Mouse (Mus musculus): ENCODE measurements around the gene Fhod1. TPM values are rescaled to one million over a fixed set of nuclear protein-coding genes. Genes with fewer than 3 reads are reported as not detected.

Fhod1 gene
- polyA plus RNA-seq, 1 experiment from 2014 or later = 6.0 TPM

DNA sequence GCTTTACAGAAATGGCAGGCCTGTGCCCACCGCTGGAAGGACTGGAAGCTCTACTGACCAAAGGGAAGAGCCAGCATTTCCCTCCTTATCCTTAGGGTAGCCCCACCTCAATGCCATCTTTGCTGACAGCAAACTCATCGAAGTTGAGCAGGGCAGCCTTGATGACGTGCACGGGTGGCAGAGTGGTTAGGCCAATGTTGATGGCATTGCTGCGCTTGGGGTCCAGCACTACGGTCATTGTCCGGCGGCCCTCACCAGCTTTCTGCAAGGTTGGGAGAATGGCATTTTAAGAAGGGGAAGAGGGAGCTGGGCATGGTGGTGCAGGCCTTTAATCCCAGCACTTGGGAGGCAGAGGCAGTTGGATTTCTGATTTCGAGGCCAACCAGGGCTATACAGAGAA lies 15.8 kb downstream of the Fhod1 start:
- peaks cover 7% of the 10 kb centered on the region for H3K4me1 ChIP-seq (ENCODE audit: control insufficient read depth, insufficient read depth, low read length)
- no peaks in the 10 kb centered on the region for H3K9me3 ChIP-seq (ENCODE audit: control insufficient read depth, low read length)
- no peak overlapping the region for H3K4me3 ChIP-seq (ENCODE audit: low read length)
- H3K27me3 ChIP-seq (ENCODE audit: control insufficient read depth, insufficient read depth, low read length) = no peaks in the 10 kb centered on the region
- peaks cover 81% of the 10 kb centered on the region for H3K36me3 ChIP-seq (ENCODE audit: control insufficient read depth, insufficient read depth, low read length)
- no peak overlapping the region for H3K4me2 ChIP-seq (replicated peaks; ENCODE audit: low read depth, low read length)
- no peak for ATAC-seq (ENCODE audit: low FRiP score, low TSS enrichment)
- H3K27ac ChIP-seq (ENCODE audit: low read depth, low read length) = no peak overlapping the region
- WGBS = 92% methylated on average over 9 of the region's 9 CpGs
- no peak overlapping the region for H3K9ac ChIP-seq (ENCODE audit: low read depth, low read length)

GRCm38 (mm10) chr8:105331469-105331868 lies 16.3 kb downstream of the Fhod1 start:
- ATAC-seq (ENCODE audit: low FRiP score, low TSS enrichment) = no peak
- no peaks in the 10 kb centered on the region for H3K27me3 ChIP-seq (ENCODE audit: control insufficient read depth, insufficient read depth, low read length)
- H3K9me3 ChIP-seq (ENCODE audit: control insufficient read depth, low read length) = no peaks in the 10 kb centered on the region
- 95% methylated on average over 22 of the region's 22 CpGs for WGBS
- H3K4me1 ChIP-seq (ENCODE audit: control insufficient read depth, insufficient read depth, low read length) = peaks cover 8% of the 10 kb centered on the region
- H3K9ac ChIP-seq (ENCODE audit: low read depth, low read length) = no peak overlapping the region
- H3K4me3 ChIP-seq (ENCODE audit: low read length) = no peak overlapping the region
- H3K36me3 ChIP-seq (ENCODE audit: control insufficient read depth, insufficient read depth, low read length) = peaks cover 76% of the 10 kb centered on the region
- no peak overlapping the region for H3K27ac ChIP-seq (ENCODE audit: low read depth, low read length)
- H3K4me2 ChIP-seq (replicated peaks; ENCODE audit: low read depth, low read length) = no peak overlapping the region

GRCm38 (mm10) chr8:105330325-105330724 lies 17.4 kb downstream of the Fhod1 start:
- H3K9ac ChIP-seq (ENCODE audit: low read depth, low read length) = no peak overlapping the region
- H3K4me1 ChIP-seq (ENCODE audit: control insufficient read depth, insufficient read depth, low read length) = peaks cover 9% of the 10 kb centered on the region
- H3K4me2 ChIP-seq (replicated peaks; ENCODE audit: low read depth, low read length) = no peak overlapping the region
- no peak for ATAC-seq (ENCODE audit: low FRiP score, low TSS enrichment)
- H3K27me3 ChIP-seq (ENCODE audit: control insufficient read depth, insufficient read depth, low read length) = no peaks in the 10 kb centered on the region
- H3K4me3 ChIP-seq (ENCODE audit: low read length) = no peak overlapping the region
- peaks cover 65% of the 10 kb centered on the region for H3K36me3 ChIP-seq (ENCODE audit: control insufficient read depth, insufficient read depth, low read length)
- no peak overlapping the region for H3K27ac ChIP-seq (ENCODE audit: low read depth, low read length)
- WGBS = 95% methylated on average over 12 of the region's 12 CpGs
- no peaks in the 10 kb centered on the region for H3K9me3 ChIP-seq (ENCODE audit: control insufficient read depth, low read length)

- Histone ChIP-seq H3K4me3 (ENCODE audit: low read length) (peak overlapping the region; percentile 93), H3K9ac (ENCODE audit: low read depth, low read length) (peak overlapping the region; percentile 79), H3K4me1 (ENCODE audit: control insufficient read depth, insufficient read depth, low read length) (peaks cover 15% of the 10 kb centered on the region), H3K36me3 (ENCODE audit: control insufficient read depth, insufficient read depth, low read length) (peaks cover 50% of the 10 kb centered on the region), H3K4me2 (replicated peaks; ENCODE audit: low read depth, low read length) (peak overlapping the region; percentile 70), H3K27me3 (ENCODE audit: control insufficient read depth, insufficient read depth, low read length) (no peaks in the 10 kb centered on the region), H3K27ac (ENCODE audit: low read depth, low read length) (no peak overlapping the region), H3K9me3 (ENCODE audit: control insufficient read depth, low read length) (no peaks in the 10 kb centered on the region)
- no peak for ATAC-seq (ENCODE audit: low FRiP score, low TSS enrichment)
- WGBS = 42% methylated on average over 6 of the region's 6 CpGs
Observed at GRCm38 (mm10) chr8:105326968-105327367, 20.8 kb downstream of the Fhod1 start.

DNA sequence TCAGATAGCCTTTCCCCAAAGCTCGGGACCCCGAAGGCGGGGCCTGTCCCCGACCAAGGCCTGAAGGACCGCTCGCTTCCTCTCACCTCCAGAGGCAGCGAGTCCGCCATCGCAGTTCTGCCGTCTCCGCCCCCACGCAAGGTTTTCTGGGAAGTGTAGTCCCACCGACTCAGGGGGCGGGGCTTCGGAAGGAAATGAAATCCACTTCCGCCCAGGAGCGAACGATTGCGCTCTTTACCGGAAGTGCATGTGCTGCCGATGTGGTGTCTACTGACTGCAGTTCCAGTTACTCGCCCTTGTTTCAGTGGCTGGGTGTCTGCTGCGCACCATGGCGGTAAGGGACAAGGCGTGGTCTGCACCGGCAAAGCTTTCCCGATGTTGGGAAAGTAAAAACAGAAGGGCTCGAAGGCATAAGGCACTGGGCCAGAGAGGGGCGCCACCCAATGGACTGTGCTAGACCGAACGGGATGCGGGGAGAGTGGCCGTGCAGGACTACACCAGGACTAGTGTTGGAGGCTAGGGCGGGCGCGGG lies 21.5 kb downstream of the Fhod1 start, which contains the start of the genes Lrrc29 and Tmem208:
Gene Lrrc29, minus strand, starts transcription at position 138 of the 532 bp plus-strand sequence.
Gene Tmem208, plus strand, starts transcription at position 214 of the 532 bp plus-strand sequence.
- H3K9ac ChIP-seq (ENCODE audit: low read depth, low read length) = peak within 1 kb of the TSS; percentile 79
- no peaks in the 10 kb centered on the region for H3K9me3 ChIP-seq (ENCODE audit: control insufficient read depth, low read length)
- peaks cover 43% of the 10 kb centered on the region for H3K36me3 ChIP-seq (ENCODE audit: control insufficient read depth, insufficient read depth, low read length)
- peak; percentile 92 for ATAC-seq (ENCODE audit: low FRiP score, low TSS enrichment)
- WGBS = 1% methylated on average over 34 of the region's 36 CpGs
- peak within 1 kb of the TSS; percentile 74 for H3K4me2 ChIP-seq (replicated peaks; ENCODE audit: low read depth, low read length)
- H3K4me3 ChIP-seq (ENCODE audit: low read length) = peak within 1 kb of the TSS; percentile 93
- peaks cover 15% of the 10 kb centered on the region for H3K4me1 ChIP-seq (ENCODE audit: control insufficient read depth, insufficient read depth, low read length)
- peak within 1 kb of the TSS; percentile 70; the same call in 1 of the 2 replicates for H3K27ac ChIP-seq (ENCODE audit: low read depth, low read length)
- H3K27me3 ChIP-seq (ENCODE audit: control insufficient read depth, insufficient read depth, low read length) = no peaks in the 10 kb centered on the region

GRCm38 (mm10) chr8:105325641-105326093 lies 22.1 kb downstream of the Fhod1 start:
- Histone ChIP-seq H3K27me3 (ENCODE audit: control insufficient read depth, insufficient read depth, low read length) (no peaks in the 10 kb centered on the region), H3K9ac (ENCODE audit: low read depth, low read length) (peak overlapping the region; percentile 79), H3K36me3 (ENCODE audit: control insufficient read depth, insufficient read depth, low read length) (peaks cover 37% of the 10 kb centered on the region), H3K4me2 (replicated peaks; ENCODE audit: low read depth, low read length) (peak overlapping the region; percentile 74), H3K4me1 (ENCODE audit: control insufficient read depth, insufficient read depth, low read length) (peaks cover 15% of the 10 kb centered on the region), H3K27ac (ENCODE audit: low read depth, low read length) (no peak overlapping the region), H3K9me3 (ENCODE audit: control insufficient read depth, low read length) (no peaks in the 10 kb centered on the region), H3K4me3 (ENCODE audit: low read length) (peak overlapping the region; percentile 93)
- under 1% methylated on average over 12 of the region's 12 CpGs for WGBS
- peak; percentile 76; the same call in 1 of the 2 replicates for ATAC-seq (ENCODE audit: low FRiP score, low TSS enrichment)

- no peak overlapping the region for H3K4me3 ChIP-seq (ENCODE audit: low read length)
- no peak for ATAC-seq (ENCODE audit: low FRiP score, low TSS enrichment)
- no peak overlapping the region for H3K9ac ChIP-seq (ENCODE audit: low read depth, low read length)
- H3K27me3 ChIP-seq (ENCODE audit: control insufficient read depth, insufficient read depth, low read length) = no peaks in the 10 kb centered on the region
- no peaks in the 10 kb centered on the region for H3K9me3 ChIP-seq (ENCODE audit: control insufficient read depth, low read length)
- no peak overlapping the region for H3K27ac ChIP-seq (ENCODE audit: low read depth, low read length)
- WGBS = 89% methylated on average over 4 of the region's 4 CpGs
- H3K36me3 ChIP-seq (ENCODE audit: control insufficient read depth, insufficient read depth, low read length) = peaks cover 20% of the 10 kb centered on the region
- no peak overlapping the region for H3K4me2 ChIP-seq (replicated peaks; ENCODE audit: low read depth, low read length)
- H3K4me1 ChIP-seq (ENCODE audit: control insufficient read depth, insufficient read depth, low read length) = peaks cover 15% of the 10 kb centered on the region
Observed at GRCm38 (mm10) chr8:105323183-105323582, 24.6 kb downstream of the Fhod1 start.

- Histone ChIP-seq H3K27ac (ENCODE audit: low read depth, low read length) (no peak overlapping the region), H3K27me3 (ENCODE audit: control insufficient read depth, insufficient read depth, low read length) (no peaks in the 10 kb centered on the region), H3K4me3 (ENCODE audit: low read length) (no peak overlapping the region), H3K9me3 (ENCODE audit: control insufficient read depth, low read length) (no peaks in the 10 kb centered on the region), H3K4me2 (replicated peaks; ENCODE audit: low read depth, low read length) (no peak overlapping the region), H3K36me3 (ENCODE audit: control insufficient read depth, insufficient read depth, low read length) (peaks cover 46% of the 10 kb centered on the region; the same call in 1 of the 2 replicates), H3K4me1 (ENCODE audit: control insufficient read depth, insufficient read depth, low read length) (no peaks in the 10 kb centered on the region), H3K9ac (ENCODE audit: low read depth, low read length) (no peak overlapping the region)
- 82% methylated on average over 11 of the region's 11 CpGs for WGBS
- no peak for ATAC-seq (ENCODE audit: low FRiP score, low TSS enrichment)
Observed at GRCm38 (mm10) chr8:105318662-105319190, 29.0 kb downstream of the Fhod1 start.

DNA sequence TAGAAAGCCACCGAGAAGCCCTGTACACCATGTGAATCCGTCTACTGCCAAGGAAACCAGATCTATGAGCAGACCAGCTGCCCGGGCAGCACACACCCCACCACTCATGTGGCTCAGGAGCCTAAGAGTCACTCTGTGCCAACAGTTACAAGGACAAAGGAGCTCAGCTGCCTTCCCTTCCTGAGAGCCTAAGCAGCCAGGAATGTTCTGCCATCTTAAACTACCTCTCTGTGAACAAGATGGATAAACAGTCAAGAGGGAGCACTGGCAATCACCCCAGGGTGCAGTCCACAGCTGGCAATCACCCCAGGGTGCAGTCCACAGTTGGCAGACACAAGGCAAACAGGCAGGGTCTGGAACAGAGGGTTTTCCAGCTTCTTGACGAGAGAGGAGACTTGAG lies 29.8 kb downstream of the Fhod1 start:
- Histone ChIP-seq H3K9me3 (ENCODE audit: control insufficient read depth, low read length) (no peaks in the 10 kb centered on the region), H3K9ac (ENCODE audit: low read depth, low read length) (no peak overlapping the region), H3K27ac (ENCODE audit: low read depth, low read length) (no peak overlapping the region), H3K36me3 (ENCODE audit: control insufficient read depth, insufficient read depth, low read length) (peaks cover 48% of the 10 kb centered on the region; the same call in 1 of the 2 replicates), H3K4me3 (ENCODE audit: low read length) (no peak overlapping the region), H3K27me3 (ENCODE audit: control insufficient read depth, insufficient read depth, low read length) (no peaks in the 10 kb centered on the region), H3K4me1 (ENCODE audit: control insufficient read depth, insufficient read depth, low read length) (no peaks in the 10 kb centered on the region), H3K4me2 (replicated peaks; ENCODE audit: low read depth, low read length) (no peak overlapping the region)
- WGBS = 92% methylated on average over 4 of the region's 4 CpGs
- no peak for ATAC-seq (ENCODE audit: low FRiP score, low TSS enrichment)
